Mouse (Mus musculus): ENCODE results near the gene Gal3st1. TPM values are rescaled to one million over a fixed set of nuclear protein-coding genes. Genes with fewer than 3 reads are reported as not detected.

Gal3st1 gene
- polyA plus RNA-seq, 1 experiment: 2.1 TPM

GRCm38 (mm10) chr11:4027561-4028334, 44.3 kb downstream of the Gal3st1 start:
- TF ChIP-seq POLR2A (IDR thresholded peaks at IDR 0.05; ENCODE audit: control insufficient read depth, extremely low read depth, insufficient read depth, low read length, poor library complexity): no peak
- TF ChIP-seq CTCF (IDR thresholded peaks at IDR 0.05; ENCODE audit: borderline replicate concordance, control insufficient read depth, extremely low read depth, insufficient read depth, low read length, poor library complexity): no peak
- Histone ChIP-seq H3K4me3 (ENCODE audit: control insufficient read depth, insufficient read depth, low read length) (no peak overlapping the region), H3K27ac (ENCODE audit: control insufficient read depth, insufficient read depth, low read length) (no peak overlapping the region), H3K27me3 (ENCODE audit: control insufficient read depth, insufficient read depth, low read length) (no peaks in the 10 kb centered on the region), H3K4me1 (replicated peaks; ENCODE audit: control insufficient read depth, insufficient read depth, low read length) (no peaks in the 10 kb centered on the region), H3K36me3 (ENCODE audit: control insufficient read depth, insufficient read depth, low read length) (no peaks in the 10 kb centered on the region)
- 87% methylated on average over 9 of the region's 9 CpGs for WGBS
- no peak for DNase-seq

- 74% methylated on average over 4 of the region's 4 CpGs for WGBS
- no peak overlapping the region for H3K4me3 ChIP-seq (ENCODE audit: control insufficient read depth, insufficient read depth, low read length)
- no peaks in the 10 kb centered on the region for H3K27me3 ChIP-seq (ENCODE audit: control insufficient read depth, insufficient read depth, low read length)
- TF ChIP-seq POLR2A (IDR thresholded peaks at IDR 0.05; ENCODE audit: control insufficient read depth, extremely low read depth, insufficient read depth, low read length, poor library complexity): no peak
- TF ChIP-seq CTCF (IDR thresholded peaks at IDR 0.05; ENCODE audit: borderline replicate concordance, control insufficient read depth, extremely low read depth, insufficient read depth, low read length, poor library complexity): no peak
- H3K36me3 ChIP-seq (ENCODE audit: control insufficient read depth, insufficient read depth, low read length): no peaks in the 10 kb centered on the region
- H3K27ac ChIP-seq (ENCODE audit: control insufficient read depth, insufficient read depth, low read length): no peak overlapping the region
- DNase-seq: no peak
- no peaks in the 10 kb centered on the region for H3K4me1 ChIP-seq (replicated peaks; ENCODE audit: control insufficient read depth, insufficient read depth, low read length)
These were observed 45.9 kb downstream of the Gal3st1 start for GRCm38 (mm10) chr11:4029343-4029742.

- no peak for DNase-seq
- WGBS: 90% methylated on average over 16 of the region's 16 CpGs
- Histone ChIP-seq H3K36me3 (ENCODE audit: control insufficient read depth, insufficient read depth, low read length) (no peaks in the 10 kb centered on the region), H3K4me3 (ENCODE audit: control insufficient read depth, insufficient read depth, low read length) (no peak within 1 kb of the TSS), H3K4me1 (replicated peaks; ENCODE audit: control insufficient read depth, insufficient read depth, low read length) (no peaks in the 10 kb centered on the region), H3K27ac (ENCODE audit: control insufficient read depth, insufficient read depth, low read length) (no peak within 1 kb of the TSS), H3K27me3 (ENCODE audit: control insufficient read depth, insufficient read depth, low read length) (no peaks in the 10 kb centered on the region)
- TF ChIP-seq POLR2A (IDR thresholded peaks at IDR 0.05; ENCODE audit: control insufficient read depth, extremely low read depth, insufficient read depth, low read length, poor library complexity): no peak
- no peak for TF ChIP-seq CTCF (IDR thresholded peaks at IDR 0.05; ENCODE audit: borderline replicate concordance, control insufficient read depth, extremely low read depth, insufficient read depth, low read length, poor library complexity)
These were observed 47.9 kb downstream of the Gal3st1 start, which contains the start of gene Sec14l4 for GRCm38 (mm10) chr11:4031126-4031941. TSS of gene Sec14l4 (plus strand) at chr11:4031462.

GRCm38 (mm10) chr11:4031961-4032360, 48.5 kb downstream of the Gal3st1 start:
- 91% methylated on average over 12 of the region's 12 CpGs for WGBS
- Histone ChIP-seq H3K27ac (ENCODE audit: control insufficient read depth, insufficient read depth, low read length) (no peak overlapping the region), H3K4me1 (replicated peaks; ENCODE audit: control insufficient read depth, insufficient read depth, low read length) (no peaks in the 10 kb centered on the region), H3K36me3 (ENCODE audit: control insufficient read depth, insufficient read depth, low read length) (no peaks in the 10 kb centered on the region), H3K27me3 (ENCODE audit: control insufficient read depth, insufficient read depth, low read length) (no peaks in the 10 kb centered on the region), H3K4me3 (ENCODE audit: control insufficient read depth, insufficient read depth, low read length) (no peak overlapping the region)
- DNase-seq: no peak
- TF ChIP-seq CTCF (IDR thresholded peaks at IDR 0.05; ENCODE audit: borderline replicate concordance, control insufficient read depth, extremely low read depth, insufficient read depth, low read length, poor library complexity): no peak

- no peak overlapping the region for H3K4me3 ChIP-seq (ENCODE audit: control insufficient read depth, insufficient read depth, low read length)
- no peaks in the 10 kb centered on the region for H3K27me3 ChIP-seq (ENCODE audit: control insufficient read depth, insufficient read depth, low read length)
- TF ChIP-seq POLR2A (IDR thresholded peaks at IDR 0.05; ENCODE audit: control insufficient read depth, extremely low read depth, insufficient read depth, low read length, poor library complexity) (no peak), CTCF (IDR thresholded peaks at IDR 0.05; ENCODE audit: borderline replicate concordance, control insufficient read depth, extremely low read depth, insufficient read depth, low read length, poor library complexity) (no peak)
- H3K27ac ChIP-seq (ENCODE audit: control insufficient read depth, insufficient read depth, low read length): no peak overlapping the region
- WGBS: 88% methylated on average over 7 of the region's 7 CpGs
- DNase-seq: no peak
- no peaks in the 10 kb centered on the region for H3K36me3 ChIP-seq (ENCODE audit: control insufficient read depth, insufficient read depth, low read length)
- H3K4me1 ChIP-seq (replicated peaks; ENCODE audit: control insufficient read depth, insufficient read depth, low read length): no peaks in the 10 kb centered on the region
These were observed 50.0 kb downstream of the Gal3st1 start for GRCm38 (mm10) chr11:4033471-4033870.

GRCm38 (mm10) chr11:4034169-4034568, 50.7 kb downstream of the Gal3st1 start:
- Histone ChIP-seq H3K4me1 (replicated peaks; ENCODE audit: control insufficient read depth, insufficient read depth, low read length) (no peaks in the 10 kb centered on the region), H3K4me3 (ENCODE audit: control insufficient read depth, insufficient read depth, low read length) (no peak overlapping the region), H3K27me3 (ENCODE audit: control insufficient read depth, insufficient read depth, low read length) (no peaks in the 10 kb centered on the region), H3K36me3 (ENCODE audit: control insufficient read depth, insufficient read depth, low read length) (no peaks in the 10 kb centered on the region), H3K27ac (ENCODE audit: control insufficient read depth, insufficient read depth, low read length) (no peak overlapping the region)
- DNase-seq: no peak
- no peak for TF ChIP-seq POLR2A (IDR thresholded peaks at IDR 0.05; ENCODE audit: control insufficient read depth, extremely low read depth, insufficient read depth, low read length, poor library complexity)
- TF ChIP-seq CTCF (IDR thresholded peaks at IDR 0.05; ENCODE audit: borderline replicate concordance, control insufficient read depth, extremely low read depth, insufficient read depth, low read length, poor library complexity): no peak
- 44% methylated on average over 4 of the region's 4 CpGs for WGBS
